Mouse (Mus musculus) MEL (cell line): ENCODE results near the gene Dus2. TPM values are rescaled to one million over a fixed set of nuclear protein-coding genes. Genes with fewer than 3 reads are reported as not detected.

ENCODE experiments used
- DNase-seq: peaks from one replicate; pipeline ENCODE4 v3.0.0; 2011; ENCODE audit warnings: low read depth, low spot score
- H3K27ac ChIP-seq: 2 replicates; pipeline ENCODE4 v1.5.1; 2012; ENCODE audit warnings: low read depth, mild to moderate bottlenecking, control low read depth, low read length, moderate library complexity; ENCODE audit not compliant: control insufficient read depth
- H3K27me3 ChIP-seq, 2 experiments: fragments of 150-350 bp in 1 of 2; sonication (generic) in 1 of 2; 2 replicates each; pipeline ENCODE4 v1.6.1; 2012; ENCODE audit warnings: low read length in 2 of 2, mild to moderate bottlenecking in 2 of 2, improper control_type of control experiment in 1 of 2, moderate library complexity in 1 of 2; ENCODE audit not compliant: insufficient read depth in 2 of 2, control insufficient read depth in 1 of 2
- H3K36me3 ChIP-seq, 2 experiments: 2 replicates each; pipeline ENCODE4 v1.6.1; 2012 to 2014; ENCODE audit warnings: low read length in 2 of 2, improper control_type of control experiment in 1 of 2, inconsistent platforms in 1 of 2, mild to moderate bottlenecking in 1 of 2; ENCODE audit not compliant: insufficient read depth in 2 of 2, control insufficient read depth in 1 of 2
- H3K4me1 ChIP-seq, 2 experiments: fragments of 150-350 bp in 1 of 2; sonication (generic) in 1 of 2; 2 replicates each; pipeline ENCODE4 v1.6.1; 2012; ENCODE audit warnings: low read length in 2 of 2, improper control_type of control experiment in 1 of 2, mild to moderate bottlenecking in 1 of 2; ENCODE audit not compliant: insufficient read depth in 2 of 2, control insufficient read depth in 1 of 2
- H3K4me3 ChIP-seq, 2 experiments: fragments of 150-350 bp in 1 of 2; sonication (generic) in 1 of 2; 2 replicates each; pipeline ENCODE4 v1.5.1; 2012; ENCODE audit warnings: low read depth in 2 of 2, low read length in 2 of 2, mild to moderate bottlenecking in 2 of 2, moderate library complexity in 2 of 2, control low read depth in 1 of 2, improper control_type of control experiment in 1 of 2; ENCODE audit not compliant: control insufficient read depth in 1 of 2, insufficient read depth in 1 of 2
- H3K79me2 ChIP-seq: 2 replicates; pipeline ENCODE4 v1.6.1; 2012; ENCODE audit warnings: mild to moderate bottlenecking, low read length, moderate library complexity; ENCODE audit not compliant: control insufficient read depth, poor library complexity, insufficient read depth
- H3K9ac ChIP-seq: 2 replicates; pipeline ENCODE4 v1.6.1; 2012; ENCODE audit warnings: low read depth, mild to moderate bottlenecking, control low read depth, low read length, moderate library complexity; ENCODE audit not compliant: control insufficient read depth, poor library complexity, severe bottlenecking
- H3K9me3 ChIP-seq: fragments of 150-350 bp; sonication (generic); replicated peaks from 2 replicates; pipeline ENCODE4 v1.6.1; 2012; ENCODE audit warnings: mild to moderate bottlenecking, low read length, improper control_type of control experiment, moderate library complexity; ENCODE audit not compliant: insufficient read depth
- CHD1 ChIP-seq: IDR thresholded peaks from 2 replicates; pipeline ENCODE4 v1.6.1; 2012; ENCODE audit warnings: low read depth, mild to moderate bottlenecking, inconsistent platforms, low read length, improper control_type of control experiment
- CHD2 ChIP-seq: IDR thresholded peaks from 2 replicates; pipeline ENCODE4 v1.6.1; 2011; ENCODE audit warnings: low read length, improper control_type of control experiment
- CTCF ChIP-seq, 3 experiments: IDR thresholded peaks in 2 of 3; conservative IDR thresholded peaks in 1 of 3; 2 replicates each; pipeline ENCODE4 v1.5.1; 2011 to 2012; ENCODE audit warnings: low read length in 3 of 3, low read depth in 2 of 3, mild to moderate bottlenecking in 2 of 3, improper control_type of control experiment in 1 of 3, inconsistent platforms in 1 of 3, mixed read lengths in 1 of 3, moderate library complexity in 1 of 3; ENCODE audit not compliant: control insufficient read depth in 1 of 3, insufficient read depth in 1 of 3, poor library complexity in 1 of 3, severe bottlenecking in 1 of 3
- E2F4 ChIP-seq: IDR thresholded peaks from 2 replicates; pipeline ENCODE4 v1.6.1; 2011; ENCODE audit warnings: low read depth, low read length, improper control_type of control experiment, borderline replicate concordance
- ELF1 ChIP-seq: IDR thresholded peaks from 2 replicates; pipeline ENCODE4 v1.6.1; 2014; ENCODE audit warnings: low read depth, mild to moderate bottlenecking, inconsistent platforms, low read length, improper control_type of control experiment, moderate library complexity
- EP300 ChIP-seq, 2 experiments: IDR thresholded peaks; 2 replicates each; pipeline ENCODE4 v1.6.1; 2011; ENCODE audit warnings: improper control_type of control experiment in 2 of 2, low read length in 2 of 2, low read depth in 1 of 2, mild to moderate bottlenecking in 1 of 2
- ETS1 ChIP-seq: IDR thresholded peaks from 2 replicates; pipeline ENCODE4 v1.6.1; 2012; ENCODE audit warnings: low read depth, mild to moderate bottlenecking, inconsistent platforms, low read length, improper control_type of control experiment, moderate library complexity
- GATA1 ChIP-seq: IDR thresholded peaks from 2 replicates; pipeline ENCODE4 v1.6.1; 2011; ENCODE audit warnings: low read depth, low read length, improper control_type of control experiment
- HCFC1 ChIP-seq: IDR thresholded peaks from 2 replicates; pipeline ENCODE4 v1.6.1; 2012; ENCODE audit warnings: low read depth, mild to moderate bottlenecking, inconsistent platforms, low read length, improper control_type of control experiment, moderate library complexity
- JUND ChIP-seq: IDR thresholded peaks from 2 replicates; pipeline ENCODE4 v1.6.1; 2011; ENCODE audit warnings: low read depth, mild to moderate bottlenecking, improper control_type of control experiment, low read length
- KAT2A ChIP-seq: conservative IDR thresholded peaks from 2 replicates; pipeline ENCODE4 v1.6.1; 2012; ENCODE audit warnings: low read depth, low read length, improper control_type of control experiment, inconsistent platforms
- MAX ChIP-seq: IDR thresholded peaks from 2 replicates; pipeline ENCODE4 v1.6.1; 2011; ENCODE audit warnings: low read length, improper control_type of control experiment
- MAZ ChIP-seq: IDR thresholded peaks from 2 replicates; pipeline ENCODE4 v1.6.1; 2012; ENCODE audit warnings: low read depth, mild to moderate bottlenecking, inconsistent platforms, low read length, improper control_type of control experiment
- MXI1 ChIP-seq: IDR thresholded peaks from 2 replicates; pipeline ENCODE4 v1.6.1; 2011; ENCODE audit warnings: mild to moderate bottlenecking, low read depth, low read length, improper control_type of control experiment
- MYB ChIP-seq: IDR thresholded peaks from 2 replicates; pipeline ENCODE4 v1.6.1; 2011; ENCODE audit warnings: mild to moderate bottlenecking, low read depth, low read length, improper control_type of control experiment
- MYC ChIP-seq: IDR thresholded peaks from 2 replicates; pipeline ENCODE4 v1.6.1; 2011; ENCODE audit warnings: low read depth, mild to moderate bottlenecking, low read length, improper control_type of control experiment, moderate library complexity
- NELFE ChIP-seq: IDR thresholded peaks from 2 replicates; pipeline ENCODE4 v1.6.1; 2011; ENCODE audit warnings: low read depth, low read length, improper control_type of control experiment
- NRF1 ChIP-seq: IDR thresholded peaks from 2 replicates; pipeline ENCODE4 v1.6.1; 2014; ENCODE audit warnings: low read depth, mild to moderate bottlenecking, inconsistent platforms, low read length, improper control_type of control experiment, moderate library complexity; ENCODE audit not compliant: poor library complexity, insufficient read depth, severe bottlenecking
- POLR2A ChIP-seq, 2 experiments: IDR thresholded peaks; 2 replicates each; pipeline ENCODE4 v1.6.1; 2011 to 2012; ENCODE audit warnings: low read length in 2 of 2, mild to moderate bottlenecking in 2 of 2, control low read depth in 1 of 2, improper control_type of control experiment in 1 of 2, low read depth in 1 of 2, moderate library complexity in 1 of 2; ENCODE audit not compliant: control insufficient read depth in 1 of 2, insufficient read depth in 1 of 2, poor library complexity in 1 of 2
- POLR2AphosphoS2 ChIP-seq: IDR thresholded peaks from 2 replicates; pipeline ENCODE4 v1.6.1; 2011; ENCODE audit warnings: low read length, improper control_type of control experiment
- POLR2AphosphoS5 ChIP-seq: IDR thresholded peaks from 2 replicates; pipeline ENCODE4 v1.6.1; 2012; ENCODE audit warnings: low read depth, borderline replicate concordance, mild to moderate bottlenecking, inconsistent platforms, low read length, moderate library complexity, mixed read lengths
- RAD21 ChIP-seq: IDR thresholded peaks from 2 replicates; pipeline ENCODE4 v1.6.1; 2011; ENCODE audit warnings: mild to moderate bottlenecking, low read depth, low read length, improper control_type of control experiment
- RCOR1 ChIP-seq: IDR thresholded peaks from 2 replicates; pipeline ENCODE4 v1.6.1; 2012; ENCODE audit warnings: low read depth, mild to moderate bottlenecking, inconsistent platforms, low read length, improper control_type of control experiment
- SIN3A ChIP-seq: IDR thresholded peaks from 2 replicates; pipeline ENCODE4 v1.6.1; 2012; ENCODE audit warnings: low read length, improper control_type of control experiment, inconsistent platforms
- SMC3 ChIP-seq: IDR thresholded peaks from 2 replicates; pipeline ENCODE4 v1.6.1; 2011; ENCODE audit warnings: low read depth, low read length, improper control_type of control experiment
- TAL1 ChIP-seq: IDR thresholded peaks from 2 replicates; pipeline ENCODE4 v1.6.1; 2012; ENCODE audit warnings: mild to moderate bottlenecking, inconsistent platforms, low read length, moderate library complexity, mixed read lengths
- TBP ChIP-seq: IDR thresholded peaks from 2 replicates; pipeline ENCODE4 v1.8.0; 2011; ENCODE audit warnings: low read depth, low read length, improper control_type of control experiment
- TCF12 ChIP-seq: IDR thresholded peaks from 2 replicates; pipeline ENCODE4 v1.6.1; 2014; ENCODE audit warnings: low read depth, mild to moderate bottlenecking, inconsistent platforms, low read length, improper control_type of control experiment, moderate library complexity
- UBTF ChIP-seq: IDR thresholded peaks from 2 replicates; pipeline ENCODE4 v1.6.1; 2012; ENCODE audit warnings: low read depth, mild to moderate bottlenecking, inconsistent platforms, low read length, improper control_type of control experiment, moderate library complexity, borderline replicate concordance; ENCODE audit not compliant: insufficient read depth
- USF1 ChIP-seq: IDR thresholded peaks from 2 replicates; pipeline ENCODE4 v1.6.1; 2014; ENCODE audit warnings: low read depth, mild to moderate bottlenecking, inconsistent platforms, low read length, improper control_type of control experiment, moderate library complexity
- USF2 ChIP-seq, 2 experiments: IDR thresholded peaks; 2 replicates each; pipeline ENCODE4 v1.6.1; 2011 to 2012; ENCODE audit warnings: improper control_type of control experiment in 2 of 2, low read length in 2 of 2, borderline replicate concordance in 1 of 2, inconsistent platforms in 1 of 2, low read depth in 1 of 2, mild to moderate bottlenecking in 1 of 2; ENCODE audit not compliant: insufficient read depth in 1 of 2
- ZKSCAN1 ChIP-seq: IDR thresholded peaks from 2 replicates; pipeline ENCODE4 v1.6.1; 2012; ENCODE audit warnings: low read depth, mild to moderate bottlenecking, inconsistent platforms, low read length, improper control_type of control experiment, moderate library complexity
- ZMIZ1 ChIP-seq: IDR thresholded peaks from 2 replicates; pipeline ENCODE4 v1.6.1; 2012; ENCODE audit warnings: low read depth, mild to moderate bottlenecking, inconsistent platforms, low read length, improper control_type of control experiment, moderate library complexity
- ZNF384 ChIP-seq: IDR thresholded peaks from 2 replicates; pipeline ENCODE4 v1.6.1; 2012; ENCODE audit warnings: low read depth, mild to moderate bottlenecking, inconsistent platforms, low read length, improper control_type of control experiment
- polyA plus RNA-seq, 2 experiments: library from polyadenylated mRNA; stranded (reverse) in 1 of 2; unstranded in 1 of 2; fragments of >175 nt in 1 of 2; fragments of >200 nt in 1 of 2; gene quantifications; 2 replicates each; pipeline versions ENCODE4 v1.2.1 to v1.2.4; 2012; ENCODE audit warnings: low replicate concordance in 2 of 2, low read depth in 1 of 2; ENCODE audit not compliant: insufficient read length in 2 of 2, insufficient read depth in 1 of 2, missing spikeins in 1 of 2
- total RNA-seq: library from RNA; depleted of rRNA; stranded (reverse); fragments of 300-350 nt; gene quantifications from 2 replicates; pipeline ENCODE4 v1.2.3, GENCODE M21; 2012

Dus2 gene
- total and polyA plus RNA-seq, 3 experiments = 9.2 to 11.9 TPM; not detected in 1

DNA sequence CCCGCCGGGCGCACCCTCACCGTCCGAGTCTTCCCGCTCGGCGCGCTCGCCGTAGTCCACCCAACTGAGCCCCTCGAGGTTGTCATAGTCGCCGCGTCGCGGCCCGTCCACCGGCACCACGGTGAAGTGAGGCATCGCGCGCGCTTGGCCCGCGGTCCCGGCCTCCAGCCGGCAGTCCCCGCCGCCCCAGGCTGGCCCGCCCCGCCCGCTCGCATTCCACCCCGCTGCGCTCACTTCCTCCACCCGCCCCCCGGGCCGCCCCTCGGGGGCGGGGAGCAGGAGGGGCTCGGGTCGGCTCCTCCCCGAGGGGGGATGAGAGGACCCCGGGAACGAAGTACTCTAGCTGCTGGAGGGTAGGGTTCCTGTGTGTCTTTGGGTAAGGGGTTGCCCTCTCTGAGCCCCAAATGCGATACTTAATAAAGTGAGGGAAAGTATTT, 25.2 kb upstream of the Dus2 start, which contains the start of gene Slc12a4 (continued):
- TF ChIP-seq CHD1 (no peak), ELF1 (peak; percentile 65)

GRCm38 (mm10) chr8:105966692-105967311, 24.3 kb upstream of the Dus2 start:
- H3K27ac ChIP-seq = peak overlapping the region; percentile 96
- peak overlapping the region; percentile 64 to 88 for H3K4me3 ChIP-seq
- peaks cover 3 to 23% of the 10 kb centered on the region in 2 experiments; a peak in 3 of 4 replicates for H3K4me1 ChIP-seq
- peak overlapping the region; percentile 57 for H3K9ac ChIP-seq
- H3K27me3 ChIP-seq = no peaks in the 10 kb centered on the region
- peaks cover 0 to 5% of the 10 kb centered on the region in 2 experiments; a peak in 2 of 4 replicates for H3K36me3 ChIP-seq
- H3K9me3 ChIP-seq = no peaks in the 10 kb centered on the region
- DNase-seq = peak; percentile 91
- peaks cover 18% of the 10 kb centered on the region for H3K79me2 ChIP-seq
- TF ChIP-seq CHD1 (no peak), MYB (no peak), RAD21 (no peak), POLR2AphosphoS5 (no peak), POLR2A (IDR thresholded peaks at IDR 0.05; ENCODE audit: control insufficient read depth in 1 of 2, insufficient read depth in 1 of 2, low read depth in 1 of 2, low read length in 2 of 2, poor library complexity in 1 of 2) (peak in 1 of 2 experiments; percentile 53; a peak in 1 of 4 replicates), MYC (peak; percentile 34), USF2 (IDR thresholded peaks at IDR 0.05; ENCODE audit: borderline replicate concordance in 1 of 2, insufficient read depth in 1 of 2, low read depth in 1 of 2, low read length in 2 of 2) (no peak), ZNF384 (no peak), MXI1 (peak; percentile 38; the same call in 1 of the 2 replicates), E2F4 (0 out of 2 replicates have a peak, but pooled peaks have one; percentile 14), UBTF (peak; percentile 92), EP300 (IDR thresholded peaks at IDR 0.05; ENCODE audit: low read depth in 1 of 2, low read length in 2 of 2) (peak; percentile 74 to 88; a peak in 3 of 4 replicates), TBP (peak; percentile 84), ZMIZ1 (no peak), SIN3A (peak; percentile 81; the same call in 1 of the 2 replicates), TAL1 (peak; percentile 41), NELFE (peak; percentile 29; the same call in 1 of the 2 replicates), RCOR1 (peak; percentile 48), HCFC1 (peak; percentile 57), MAZ (peak; percentile 63; the same call in 1 of the 2 replicates), KAT2A (no peak), CHD2 (no peak), TCF12 (peak; percentile 87), CTCF (IDR thresholded peaks at IDR 0.05 in 2 of 3, conservative IDR thresholded peaks at IDR 0.05 in 1 of 3; ENCODE audit: control insufficient read depth in 1 of 3, insufficient read depth in 1 of 3, low read depth in 2 of 3, low read length in 3 of 3, poor library complexity in 1 of 3, severe bottlenecking in 1 of 3) (peak in 2 of 3 experiments; percentile 19 to 28; a peak in 1 of 6 replicates), GATA1 (peak; percentile 84), SMC3 (peak; percentile 34; the same call in 1 of the 2 replicates), ETS1 (peak; percentile 75), ELF1 (no peak; the same call in 1 of the 2 replicates), POLR2AphosphoS2 (no peak), JUND (no peak), MAX (peak; percentile 46; the same call in 1 of the 2 replicates), USF1 (no peak), NRF1 (no peak), ZKSCAN1 (no peak)
